Mouse (Mus musculus): Measurements from ENCODE around the gene Gna12. TPM values are rescaled to one million over a fixed set of nuclear protein-coding genes. Genes with fewer than 3 reads are reported as not detected.

The Gna12 gene
- polyA plus RNA-seq, 1 experiment, result 120 TPM

DNA sequence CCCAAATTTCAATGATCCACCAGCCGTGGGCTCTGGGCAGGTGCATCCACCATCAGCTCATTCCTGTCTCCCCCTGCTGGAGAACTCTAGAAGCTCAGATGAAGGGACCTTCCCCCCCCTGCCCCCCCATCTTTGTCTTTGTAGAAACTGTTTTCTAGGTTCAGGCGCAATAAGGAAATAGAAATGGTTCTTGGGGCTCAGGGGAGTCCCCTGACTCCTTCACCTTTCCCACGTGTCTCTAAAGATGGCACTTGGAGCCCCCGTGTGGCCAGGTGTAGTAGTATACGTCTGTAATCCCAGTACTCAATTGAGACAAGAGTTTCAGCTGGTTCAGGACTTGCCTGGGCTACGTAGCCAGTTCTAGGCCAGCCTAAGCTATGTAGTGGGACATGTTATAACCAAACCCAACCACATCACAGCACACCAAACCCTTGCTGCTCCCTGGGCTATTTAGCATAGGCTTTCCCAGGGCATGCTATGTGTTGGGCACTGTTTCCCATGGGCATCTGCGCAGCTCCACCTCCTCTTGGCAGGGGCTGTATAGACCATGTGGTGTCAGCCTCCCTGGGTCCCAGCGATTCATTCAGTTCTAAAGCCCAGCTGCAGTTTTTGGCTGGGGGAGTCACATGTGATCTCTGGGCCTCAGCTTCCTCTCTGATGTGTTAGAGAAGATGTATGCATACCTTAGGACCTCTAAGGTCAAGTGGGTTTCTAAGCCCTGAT, 27.4 kb upstream of the Gna12 start:
- Histone ChIP-seq H3K4me1 (ENCODE audit: control insufficient read depth, insufficient read depth, low read length) (no peaks in the 10 kb centered on the region), H3K4me3 (replicated peaks; ENCODE audit: extremely low read depth, low read depth, low read length) (no peak overlapping the region)
- TF ChIP-seq POLR2A (IDR thresholded peaks at IDR 0.05; ENCODE audit: borderline replicate concordance, extremely low read depth, low read depth, low read length), result no peak
- TF ChIP-seq CTCF (IDR thresholded peaks at IDR 0.05; ENCODE audit: insufficient read depth, low read length), result peak; percentile 11; the same call in 1 of the 2 replicates
- 54% methylated on average over 8 of the region's 8 CpGs for WGBS
- no peak for DNase-seq

DNA sequence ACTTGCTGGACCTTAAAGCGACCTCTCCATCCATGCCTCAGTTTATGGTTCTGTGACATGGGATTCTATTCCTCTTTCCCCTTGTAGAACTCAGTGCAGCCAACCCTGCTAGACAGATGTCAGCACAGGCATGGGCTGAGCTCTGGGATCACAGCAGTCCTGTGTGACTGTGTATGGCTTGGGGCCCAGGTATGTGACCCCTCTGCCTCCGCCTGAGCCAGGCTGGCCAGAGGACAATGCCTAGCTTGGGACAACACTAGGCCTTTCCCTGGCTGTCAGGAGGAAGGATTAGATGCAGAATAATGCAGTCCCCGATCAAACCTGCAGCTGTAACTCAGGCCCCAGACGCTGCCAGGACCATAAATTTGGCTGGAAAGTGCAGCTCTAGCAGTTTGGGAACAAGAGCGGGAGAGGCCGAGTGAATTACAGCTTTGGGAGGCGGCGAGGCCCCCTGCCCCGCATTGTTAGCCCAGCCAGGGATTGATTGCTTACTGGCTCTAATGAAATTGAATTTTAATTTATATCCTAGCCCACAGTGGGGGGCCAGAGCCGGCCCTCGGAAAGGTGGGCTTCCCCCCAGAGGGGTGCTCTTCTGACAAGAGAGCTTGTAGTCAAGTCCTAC, 25.8 kb upstream of the Gna12 start:
- 78% methylated on average over 11 of the region's 11 CpGs for WGBS
- TF ChIP-seq POLR2A (IDR thresholded peaks at IDR 0.05; ENCODE audit: borderline replicate concordance, extremely low read depth, low read depth, low read length) (no peak), CTCF (IDR thresholded peaks at IDR 0.05; ENCODE audit: insufficient read depth, low read length) (no peak)
- DNase-seq, result no peak
- H3K4me1 ChIP-seq (ENCODE audit: control insufficient read depth, insufficient read depth, low read length), result no peaks in the 10 kb centered on the region
- H3K4me3 ChIP-seq (replicated peaks; ENCODE audit: extremely low read depth, low read depth, low read length), result no peak overlapping the region

DNA sequence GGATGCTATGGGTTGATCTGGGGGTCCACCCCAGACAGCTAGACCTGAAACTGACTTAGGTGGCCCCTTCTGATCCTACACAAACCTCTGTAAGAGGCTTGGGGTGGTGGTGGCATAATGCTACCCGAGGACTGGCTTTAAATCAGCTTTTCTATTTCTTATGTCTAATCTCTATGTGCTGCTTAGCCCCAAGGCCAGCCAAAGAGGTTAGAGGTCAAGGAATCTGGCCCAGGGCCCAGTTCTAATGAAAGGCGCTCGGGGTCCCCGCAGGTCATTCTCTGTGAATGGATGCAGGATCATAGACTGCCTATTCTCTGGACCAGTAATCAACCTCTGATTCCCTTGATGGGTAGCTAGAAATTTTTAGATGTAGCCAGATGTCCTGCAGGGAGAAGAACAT, 24.5 kb upstream of the Gna12 start:
- Histone ChIP-seq H3K4me1 (ENCODE audit: control insufficient read depth, insufficient read depth, low read length) (no peaks in the 10 kb centered on the region), H3K4me3 (replicated peaks; ENCODE audit: extremely low read depth, low read depth, low read length) (no peak overlapping the region)
- WGBS, result 86% methylated on average over 4 of the region's 4 CpGs
- DNase-seq, result no peak
- TF ChIP-seq POLR2A (IDR thresholded peaks at IDR 0.05; ENCODE audit: borderline replicate concordance, extremely low read depth, low read depth, low read length), result no peak
- no peak for TF ChIP-seq CTCF (IDR thresholded peaks at IDR 0.05; ENCODE audit: insufficient read depth, low read length)

DNA sequence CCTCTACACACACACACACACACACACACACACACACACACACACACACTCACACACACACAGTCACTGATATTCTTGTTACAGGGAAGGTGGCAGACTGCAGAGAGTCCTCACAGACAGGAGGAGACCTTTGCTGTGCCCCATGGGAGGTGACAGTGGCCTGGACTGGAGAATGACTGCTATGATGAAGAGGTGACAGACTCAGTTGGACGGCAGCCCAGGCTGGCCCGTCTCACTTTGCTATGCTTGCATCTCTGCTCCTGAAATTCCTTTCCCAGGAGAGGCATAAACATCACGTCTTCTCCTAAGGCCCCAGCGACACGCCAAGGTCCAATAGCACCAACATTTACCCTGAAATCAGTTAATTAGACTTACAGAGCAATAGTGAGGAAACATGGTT, 23.5 kb upstream of the Gna12 start:
- DNase-seq, result no peak
- Histone ChIP-seq H3K4me1 (ENCODE audit: control insufficient read depth, insufficient read depth, low read length) (no peaks in the 10 kb centered on the region), H3K4me3 (replicated peaks; ENCODE audit: extremely low read depth, low read depth, low read length) (no peak overlapping the region)
- no peak for TF ChIP-seq POLR2A (IDR thresholded peaks at IDR 0.05; ENCODE audit: borderline replicate concordance, extremely low read depth, low read depth, low read length)
- TF ChIP-seq CTCF (IDR thresholded peaks at IDR 0.05; ENCODE audit: insufficient read depth, low read length), result no peak
- WGBS, result 62% methylated on average over 5 of the region's 5 CpGs

DNA sequence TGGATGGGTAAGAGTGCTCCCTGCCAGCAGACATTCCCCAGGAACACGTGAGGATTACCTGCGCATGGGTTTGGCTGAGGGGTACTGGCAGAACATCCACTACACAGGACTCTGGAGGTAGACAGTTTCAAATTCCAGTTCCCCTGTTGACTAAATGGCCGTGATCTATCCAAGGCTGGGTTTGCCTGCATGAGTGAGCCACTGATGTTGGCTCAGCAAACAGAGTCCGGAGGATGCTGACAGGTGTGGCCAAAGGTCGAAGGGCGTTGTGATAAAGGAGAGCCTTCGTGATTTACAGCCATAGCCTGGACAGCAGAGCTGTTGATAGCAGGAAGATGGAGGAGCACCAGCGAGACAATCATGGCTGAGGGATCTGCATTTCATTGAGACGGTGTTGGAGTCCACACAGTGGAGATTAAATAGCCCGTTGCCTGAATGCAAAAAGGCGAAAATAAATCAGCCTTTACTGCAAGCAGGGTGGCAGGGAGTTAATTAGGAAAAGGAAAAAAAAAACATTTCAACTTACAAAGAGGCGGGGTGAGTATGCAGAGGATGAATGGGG, 22.3 kb upstream of the Gna12 start:
- no peak for DNase-seq
- 63% methylated on average over 12 of the region's 12 CpGs for WGBS
- H3K4me3 ChIP-seq (replicated peaks; ENCODE audit: extremely low read depth, low read depth, low read length), result no peak overlapping the region
- no peaks in the 10 kb centered on the region for H3K4me1 ChIP-seq (ENCODE audit: control insufficient read depth, insufficient read depth, low read length)
- TF ChIP-seq CTCF (IDR thresholded peaks at IDR 0.05; ENCODE audit: insufficient read depth, low read length), result no peak
- TF ChIP-seq POLR2A (IDR thresholded peaks at IDR 0.05; ENCODE audit: borderline replicate concordance, extremely low read depth, low read depth, low read length), result no peak

DNA sequence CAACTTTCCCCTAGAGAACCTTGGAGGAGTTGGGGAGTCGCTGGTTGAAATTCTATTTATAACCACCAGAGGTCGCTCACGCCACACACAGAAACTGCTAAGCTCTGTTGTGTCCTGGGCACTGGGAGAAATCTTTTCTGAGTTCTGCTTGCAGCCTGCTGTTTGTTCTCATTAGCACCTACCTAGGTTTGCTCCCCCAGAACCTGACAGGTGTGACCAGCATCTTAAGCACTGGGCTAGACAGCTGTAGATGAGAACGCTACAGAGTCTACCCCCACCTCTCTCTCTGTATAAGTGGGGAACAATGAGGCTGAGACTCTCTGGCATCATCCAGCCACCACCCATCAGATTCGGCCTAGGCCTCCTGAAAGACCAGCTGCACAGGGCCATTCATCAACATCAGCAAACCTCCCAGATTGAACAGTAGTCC, 17.1 kb upstream of the Gna12 start:
- Histone ChIP-seq H3K4me3 (replicated peaks; ENCODE audit: extremely low read depth, low read depth, low read length) (no peak overlapping the region), H3K4me1 (ENCODE audit: control insufficient read depth, insufficient read depth, low read length) (no peaks in the 10 kb centered on the region)
- WGBS, result 23% methylated on average over 5 of the region's 5 CpGs
- DNase-seq, result no peak
- TF ChIP-seq POLR2A (IDR thresholded peaks at IDR 0.05; ENCODE audit: borderline replicate concordance, extremely low read depth, low read depth, low read length) (no peak), CTCF (IDR thresholded peaks at IDR 0.05; ENCODE audit: insufficient read depth, low read length) (peak; percentile 55)

DNA sequence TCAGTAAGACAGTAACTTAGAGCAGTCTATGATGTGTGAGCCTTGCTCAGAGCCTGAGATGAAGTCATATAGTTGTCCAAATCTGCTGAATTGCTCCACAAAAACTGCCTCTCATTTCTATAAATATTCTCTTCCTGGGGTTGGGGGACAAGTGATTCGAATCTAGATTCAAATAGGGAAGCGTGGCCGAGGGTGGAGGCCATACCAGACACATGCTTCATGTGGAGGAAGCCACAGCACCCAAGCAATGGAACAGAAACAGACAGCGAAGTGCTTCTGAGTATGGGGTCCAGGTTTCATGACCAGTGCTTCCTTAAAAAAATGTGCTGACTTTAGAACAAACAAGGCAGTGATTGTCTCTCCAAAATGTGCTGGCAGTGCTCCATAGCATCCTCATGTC, 11.7 kb upstream of the Gna12 start:
- Histone ChIP-seq H3K4me1 (ENCODE audit: control insufficient read depth, insufficient read depth, low read length) (no peaks in the 10 kb centered on the region), H3K4me3 (replicated peaks; ENCODE audit: extremely low read depth, low read depth, low read length) (no peak overlapping the region)
- TF ChIP-seq CTCF (IDR thresholded peaks at IDR 0.05; ENCODE audit: insufficient read depth, low read length), result no peak
- 67% methylated on average over 4 of the region's 4 CpGs for WGBS
- no peak for DNase-seq

DNA sequence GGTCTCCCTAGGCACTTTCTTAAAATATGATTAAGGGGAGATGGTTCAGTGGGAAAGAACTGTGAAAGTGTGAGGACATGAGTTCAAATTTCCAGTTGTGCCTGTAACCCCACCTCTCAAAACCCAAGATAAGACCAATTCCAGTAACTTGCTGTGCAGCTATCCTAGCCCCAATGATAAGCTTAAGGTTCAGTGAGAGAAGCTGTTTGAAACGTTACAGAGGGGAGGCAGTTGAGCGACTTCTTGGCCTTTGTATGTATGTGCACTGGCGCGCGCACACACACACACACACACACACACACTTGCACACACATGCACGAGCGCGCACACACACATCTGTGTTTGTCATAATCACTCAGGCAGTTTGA, 817 bp upstream of the Gna12 start:
- peaks cover 18% of the 10 kb centered on the region for H3K4me1 ChIP-seq (ENCODE audit: control insufficient read depth, insufficient read depth, low read length)
- no peak for DNase-seq
- H3K4me3 ChIP-seq (replicated peaks; ENCODE audit: extremely low read depth, low read depth, low read length), result no peak overlapping the region
- no peak for TF ChIP-seq POLR2A (IDR thresholded peaks at IDR 0.05; ENCODE audit: borderline replicate concordance, extremely low read depth, low read depth, low read length)
- TF ChIP-seq CTCF (IDR thresholded peaks at IDR 0.05; ENCODE audit: insufficient read depth, low read length), result no peak
- WGBS, result 81% methylated on average over 8 of the region's 8 CpGs

DNA sequence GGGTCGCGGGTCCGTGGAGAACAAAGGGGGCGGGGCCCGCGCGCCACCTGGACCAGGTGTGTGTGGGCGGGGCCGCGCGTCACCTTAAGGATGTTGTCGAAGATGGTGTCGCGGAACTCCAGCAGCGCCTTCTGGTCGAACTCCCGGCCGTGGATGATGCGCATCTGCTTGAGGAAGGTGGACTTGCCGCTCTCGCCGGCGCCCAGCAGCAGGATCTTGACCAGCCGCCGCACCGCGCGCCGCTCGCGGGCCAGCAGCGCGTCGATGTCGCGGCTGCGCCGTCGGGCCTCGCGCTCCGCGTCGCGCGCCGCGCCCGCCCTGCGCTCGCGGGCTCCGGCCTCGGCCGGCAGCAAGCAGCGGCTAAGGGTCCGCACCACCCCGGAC, 328 bp downstream of the Gna12 start:
- TF ChIP-seq CTCF (IDR thresholded peaks at IDR 0.05; ENCODE audit: insufficient read depth, low read length) (no peak), POLR2A (IDR thresholded peaks at IDR 0.05; ENCODE audit: borderline replicate concordance, extremely low read depth, low read depth, low read length) (no peak)
- Histone ChIP-seq H3K4me1 (ENCODE audit: control insufficient read depth, insufficient read depth, low read length) (peaks cover 18% of the 10 kb centered on the region), H3K4me3 (replicated peaks; ENCODE audit: extremely low read depth, low read depth, low read length) (peak overlapping the region; percentile 97)
- 3% methylated on average over 58 of the region's 58 CpGs for WGBS
- DNase-seq, result peak; percentile 64
